Mouse (Mus musculus) liver, adult 2 months (tissue): ENCODE results near the gene Celf2.

ENCODE experiments used
- CTCF ChIP-seq: fragments of 200-500 bp; IDR thresholded peaks from 2 replicates; pipeline ENCODE4 v1.5.1; 2011; ENCODE audit warnings: low read depth, low read length, control low read depth
- POLR2A ChIP-seq: fragments of 200-500 bp; IDR thresholded peaks from 2 replicates; pipeline ENCODE4 v1.6.1; 2011; ENCODE audit warnings: low read length, control low read depth; ENCODE audit not compliant: insufficient read depth; ENCODE audit errors: extremely low read depth

- TF ChIP-seq CTCF (no peak), POLR2A (no peak)
Observed at GRCm38 (mm10) chr2:6582711-6583110, 926.7 kb downstream of the Celf2 start.
